Mouse (Mus musculus): ENCODE results near the gene Slk. TPM values are rescaled to one million over a fixed set of nuclear protein-coding genes. Genes with fewer than 3 reads are reported as not detected.

The Slk gene
- total and polyA plus RNA-seq, 2 experiments from 2014 or later: 3.8 to 28.4 TPM

GRCm38 (mm10) chr19:47608513-47608912 lies 29.0 kb downstream of the Slk start:
- ATAC-seq: no peak
- TF ChIP-seq CTCF (IDR thresholded peaks at IDR 0.05; ENCODE audit: low read depth): no peak
- DNase-seq: no peak
- Histone ChIP-seq H3K4me3 (ENCODE audit: low read depth, low read length) (no peak overlapping the region), H3K27me3 (ENCODE audit: insufficient read depth, low read length) (no peaks in the 10 kb centered on the region), H3K9ac (no peak overlapping the region), H3K4me1 (ENCODE audit: insufficient read depth) (no peaks in the 10 kb centered on the region), H3K27ac (ENCODE audit: low read depth, low read length) (no peak overlapping the region), H3K36me3 (ENCODE audit: insufficient read depth) (no peaks in the 10 kb centered on the region), H3K9me3 (ENCODE audit: low read length) (no peaks in the 10 kb centered on the region), H3K4me2 (ENCODE audit: low read depth) (no peak overlapping the region)
- WGBS: 31% methylated on average over 3 of the region's 3 CpGs

GRCm38 (mm10) chr19:47613442-47613841 lies 34.0 kb downstream of the Slk start:
- TF ChIP-seq CTCF (IDR thresholded peaks at IDR 0.05; ENCODE audit: low read depth): peak; percentile 40
- DNase-seq (no peak), ATAC-seq (no peak)
- H3K27ac ChIP-seq (ENCODE audit: low read depth, low read length): no peak overlapping the region
- no peaks in the 10 kb centered on the region for H3K4me1 ChIP-seq (ENCODE audit: insufficient read depth)
- H3K27me3 ChIP-seq (ENCODE audit: insufficient read depth, low read length): no peaks in the 10 kb centered on the region
- H3K4me2 ChIP-seq (ENCODE audit: low read depth): no peak overlapping the region
- H3K9me3 ChIP-seq (ENCODE audit: low read length): no peaks in the 10 kb centered on the region
- H3K9ac ChIP-seq: no peak overlapping the region
- no peak overlapping the region for H3K4me3 ChIP-seq (ENCODE audit: low read depth, low read length)
- peaks cover 19% of the 10 kb centered on the region for H3K36me3 ChIP-seq (ENCODE audit: insufficient read depth)
- WGBS: 55% methylated on average over 7 of the region's 7 CpGs

GRCm38 (mm10) chr19:47621478-47621877 lies 42.0 kb downstream of the Slk start:
- H3K9ac ChIP-seq: no peak overlapping the region
- H3K4me2 ChIP-seq (ENCODE audit: low read depth): no peak overlapping the region
- H3K9me3 ChIP-seq (ENCODE audit: low read length): no peaks in the 10 kb centered on the region
- WGBS: 90% methylated on average over 8 of the region's 8 CpGs
- H3K27ac ChIP-seq (ENCODE audit: low read depth, low read length): no peak overlapping the region
- ATAC-seq: no peak
- H3K4me1 ChIP-seq (ENCODE audit: insufficient read depth): no peaks in the 10 kb centered on the region; the same call in 1 of the 2 replicates
- H3K27me3 ChIP-seq (ENCODE audit: insufficient read depth, low read length): no peaks in the 10 kb centered on the region
- no peak for DNase-seq
- no peak overlapping the region for H3K4me3 ChIP-seq (ENCODE audit: low read depth, low read length)
- no peak for TF ChIP-seq CTCF (IDR thresholded peaks at IDR 0.05; ENCODE audit: low read depth)
- peaks cover 34% of the 10 kb centered on the region for H3K36me3 ChIP-seq (ENCODE audit: insufficient read depth)

GRCm38 (mm10) chr19:47624940-47625711 lies 45.6 kb downstream of the Slk start:
- H3K4me3 ChIP-seq (ENCODE audit: low read depth, low read length): peak overlapping the region; percentile 2; the same call in 1 of the 2 replicates
- ATAC-seq: peak; percentile 85
- TF ChIP-seq CTCF (IDR thresholded peaks at IDR 0.05; ENCODE audit: low read depth): no peak
- H3K4me1 ChIP-seq (ENCODE audit: insufficient read depth): no peaks in the 10 kb centered on the region; the same call in 1 of the 2 replicates
- H3K27ac ChIP-seq (ENCODE audit: low read depth, low read length): peak overlapping the region; percentile 71
- DNase-seq: peak; percentile 56
- no peak overlapping the region for H3K4me2 ChIP-seq (ENCODE audit: low read depth)
- H3K27me3 ChIP-seq (ENCODE audit: insufficient read depth, low read length): no peaks in the 10 kb centered on the region
- WGBS: 20% methylated on average over 10 of the region's 10 CpGs
- H3K36me3 ChIP-seq (ENCODE audit: insufficient read depth): peaks cover 19% of the 10 kb centered on the region
- no peak overlapping the region for H3K9ac ChIP-seq
- H3K9me3 ChIP-seq (ENCODE audit: low read length): no peaks in the 10 kb centered on the region

GRCm38 (mm10) chr19:47627450-47627849 lies 48.0 kb downstream of the Slk start:
- no peak for TF ChIP-seq CTCF (IDR thresholded peaks at IDR 0.05; ENCODE audit: low read depth)
- H3K4me3 ChIP-seq (ENCODE audit: low read depth, low read length): no peak overlapping the region
- no peak overlapping the region for H3K27ac ChIP-seq (ENCODE audit: low read depth, low read length)
- DNase-seq: no peak
- no peaks in the 10 kb centered on the region for H3K27me3 ChIP-seq (ENCODE audit: insufficient read depth, low read length)
- H3K4me1 ChIP-seq (ENCODE audit: insufficient read depth): no peaks in the 10 kb centered on the region; the same call in 1 of the 2 replicates
- no peak for ATAC-seq
- no peak overlapping the region for H3K4me2 ChIP-seq (ENCODE audit: low read depth)
- H3K9ac ChIP-seq: no peak overlapping the region
- H3K9me3 ChIP-seq (ENCODE audit: low read length): no peaks in the 10 kb centered on the region
- 85% methylated on average over 10 of the region's 10 CpGs for WGBS
- H3K36me3 ChIP-seq (ENCODE audit: insufficient read depth): peaks cover 9% of the 10 kb centered on the region

DNA sequence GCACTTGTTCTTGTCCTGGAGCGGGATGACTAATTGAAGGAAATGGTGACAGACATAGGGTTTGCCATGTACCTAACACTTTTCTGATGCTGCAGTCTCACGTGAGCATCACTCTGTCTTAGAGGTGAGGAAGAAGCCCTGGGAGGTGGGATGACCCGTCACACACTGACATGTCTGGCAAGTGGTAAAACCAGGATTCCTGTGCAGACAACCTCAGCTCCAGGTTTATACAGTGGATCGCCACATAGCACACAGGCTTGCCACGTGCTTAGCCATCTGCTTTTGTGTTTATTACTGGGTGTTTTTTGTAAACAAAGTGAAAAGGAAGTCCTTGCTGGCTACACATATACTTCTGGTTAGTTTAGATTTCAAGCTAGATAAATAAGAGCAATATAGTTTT lies 49.6 kb downstream of the Slk start:
- 73% methylated on average over 5 of the region's 5 CpGs for WGBS

DNA sequence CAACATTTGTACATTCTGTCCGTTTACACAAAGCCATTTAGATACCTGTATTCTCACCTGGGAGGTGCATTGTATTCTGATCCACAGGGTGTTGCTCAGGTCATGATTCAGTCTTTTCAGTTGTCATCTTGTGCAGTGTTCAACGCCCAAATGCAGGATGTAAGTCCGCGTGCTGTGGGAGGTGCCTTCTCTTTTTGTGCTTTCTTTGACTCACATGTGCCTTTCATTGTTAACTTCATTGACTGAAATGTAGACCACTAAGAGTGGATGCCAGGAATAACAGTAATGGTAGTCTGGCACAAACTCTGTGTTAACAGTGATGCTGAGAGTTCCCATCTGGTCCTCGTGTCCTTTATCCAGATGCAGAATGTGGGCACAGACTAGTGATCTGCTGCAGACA lies 50.9 kb downstream of the Slk start:
- no peaks in the 10 kb centered on the region for H3K9me3 ChIP-seq (ENCODE audit: low read length)
- H3K9ac ChIP-seq: no peak overlapping the region
- H3K4me2 ChIP-seq (ENCODE audit: low read depth): no peak overlapping the region
- TF ChIP-seq CTCF (IDR thresholded peaks at IDR 0.05; ENCODE audit: low read depth): no peak
- DNase-seq (no peak), ATAC-seq (no peak)
- no peak overlapping the region for H3K4me3 ChIP-seq (ENCODE audit: low read depth, low read length)
- no peaks in the 10 kb centered on the region for H3K4me1 ChIP-seq (ENCODE audit: insufficient read depth)
- no peak overlapping the region for H3K27ac ChIP-seq (ENCODE audit: low read depth, low read length)
- WGBS: 74% methylated on average over 5 of the region's 5 CpGs
- no peaks in the 10 kb centered on the region; the same call in 1 of the 2 replicates for H3K36me3 ChIP-seq (ENCODE audit: insufficient read depth)
- no peaks in the 10 kb centered on the region for H3K27me3 ChIP-seq (ENCODE audit: insufficient read depth, low read length)

More for the DNA sequence above, 49.6 kb downstream of the Slk start:
- TF ChIP-seq CTCF (IDR thresholded peaks at IDR 0.05; ENCODE audit: low read depth): no peak
- Histone ChIP-seq H3K4me3 (ENCODE audit: low read depth, low read length) (no peak overlapping the region), H3K9me3 (ENCODE audit: low read length) (no peaks in the 10 kb centered on the region), H3K36me3 (ENCODE audit: insufficient read depth) (no peaks in the 10 kb centered on the region; the same call in 1 of the 2 replicates), H3K4me2 (ENCODE audit: low read depth) (no peak overlapping the region), H3K4me1 (ENCODE audit: insufficient read depth) (no peaks in the 10 kb centered on the region; the same call in 1 of the 2 replicates), H3K27me3 (ENCODE audit: insufficient read depth, low read length) (no peaks in the 10 kb centered on the region), H3K27ac (ENCODE audit: low read depth, low read length) (no peak overlapping the region), H3K9ac (no peak overlapping the region)
- ATAC-seq: no peak
- DNase-seq: no peak

All from forebrain, postnatal 0 days (tissue).